16 mouse cellular contexts compared by ENCODE assay signal in the genomic region with DNA sequence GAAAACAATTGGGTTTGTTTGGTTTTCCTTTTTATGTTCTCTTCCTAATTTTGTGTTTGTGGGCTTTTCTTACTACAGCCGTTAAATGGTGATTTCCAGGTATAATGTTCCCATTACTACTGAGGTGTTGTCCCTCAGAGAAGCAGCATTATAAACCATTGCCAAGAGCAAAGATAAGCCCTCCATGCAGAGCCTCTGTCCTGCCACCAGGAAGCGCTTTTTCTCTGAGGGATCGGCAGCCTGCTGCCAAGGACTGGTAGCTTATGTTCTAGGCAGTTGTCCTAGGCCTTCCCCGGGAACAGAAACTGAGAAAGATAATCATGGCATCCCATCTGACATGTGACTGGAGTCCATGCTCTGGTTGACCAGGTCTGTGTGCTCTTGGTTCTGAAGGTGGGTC. TPM values are rescaled to one million over a fixed set of nuclear protein-coding genes. Genes with fewer than 3 reads are reported as not detected.
DNase-seq lines count a peak whose midpoint lies in the region; ATAC-seq and TF ChIP-seq lines count a peak whose summit lies in the region.
"Had no signal": no experiment of that assay in that cellular context is flagged by ENCODE, and none has a peak within 500 bp of the region (broad histone marks: within the 10 kb centered on the region; RNA-seq: fewer than 3 reads in every experiment).

No protein-coding gene starts in this region.

- DNase-seq in forebrain, embryonic 11.5 days (ENCODE audit: low spot score): no peak
- DNase-seq in left cerebral cortex, adult 2 months (ENCODE audit: extremely low spot score in 1 of 2, low spot score in 2 of 2): no peak
- DNase-seq in left cerebral cortex, postnatal 36 days (ENCODE audit: low spot score in 2 of 2): no peak
- no peak for DNase-seq in cerebellum, postnatal 4 days (ENCODE audit: low spot score in 2 of 2)
- no peak for DNase-seq in ovary, postnatal 14 days (ENCODE audit: low spot score)
- DNase-seq: cerebellum, adult 9-11 months; liver, postnatal 0 days; lung, postnatal 4 days; right cerebral cortex, postnatal 25 days had no signal

- no peak overlapping the region for H3K9ac ChIP-seq in forebrain, embryonic 13.5 days
- no peak overlapping the region for H3K9ac ChIP-seq in forebrain, embryonic 11.5 days (ENCODE audit: low read length)
- H3K9ac ChIP-seq in neural tube, embryonic 12.5 days: no peak overlapping the region
- H3K9ac ChIP-seq: limb, embryonic 15.5 days; liver, postnatal 0 days had no signal

- no peaks in the 10 kb centered on the region for H3K9me3 ChIP-seq in forebrain, embryonic 13.5 days (replicated peaks)
- no peaks in the 10 kb centered on the region for H3K9me3 ChIP-seq in forebrain, embryonic 11.5 days (ENCODE audit: control insufficient read depth, low read length)
- no peaks in the 10 kb centered on the region for H3K9me3 ChIP-seq in neural tube, embryonic 12.5 days
- H3K9me3 ChIP-seq: limb, embryonic 15.5 days had no signal

- peaks cover 77% of the 10 kb centered on the region for H3K36me3 ChIP-seq in forebrain, embryonic 13.5 days (ENCODE audit: poor library complexity, severe bottlenecking)
- H3K36me3 ChIP-seq in forebrain, embryonic 11.5 days (ENCODE audit: control insufficient read depth, insufficient read depth, low read length): no peaks in the 10 kb centered on the region
- H3K36me3 ChIP-seq in neural tube, embryonic 12.5 days: peaks cover 59% of the 10 kb centered on the region

- no peak for ATAC-seq in forebrain, embryonic 13.5 days
- ATAC-seq in forebrain, embryonic 11.5 days (replicated peaks; ENCODE audit: low FRiP score): no peak
- ATAC-seq in neural tube, embryonic 12.5 days (ENCODE audit: low FRiP score, low read depth): no peak
- ATAC-seq: liver, postnatal 0 days had no signal

- no peak overlapping the region for H3K4me2 ChIP-seq in forebrain, embryonic 13.5 days
- H3K4me2 ChIP-seq in forebrain, embryonic 11.5 days (ENCODE audit: low read depth, low read length, severe bottlenecking): no peak overlapping the region
- no peak overlapping the region for H3K4me2 ChIP-seq in neural tube, embryonic 12.5 days (replicated peaks)
- H3K4me2 ChIP-seq: limb, embryonic 15.5 days had no signal

- no peak for TF ChIP-seq POLR2A in cortical plate, adult 2 months (IDR thresholded peaks at IDR 0.05; ENCODE audit: extremely low read depth, insufficient read depth, low read length)

- no peaks in the 10 kb centered on the region for H3K27me3 ChIP-seq in forebrain, embryonic 13.5 days
- H3K27me3 ChIP-seq in forebrain, embryonic 11.5 days (ENCODE audit: control insufficient read depth, insufficient read depth, low read length): no peaks in the 10 kb centered on the region
- no peaks in the 10 kb centered on the region for H3K27me3 ChIP-seq in neural tube, embryonic 12.5 days (replicated peaks)
- H3K27me3 ChIP-seq: limb, embryonic 15.5 days had no signal

- 93% methylated on average over 4 of the region's 4 CpGs for WGBS in forebrain, embryonic 13.5 days
- WGBS in forebrain, embryonic 11.5 days: 88% methylated on average over 4 of the region's 4 CpGs
- WGBS in neural tube, embryonic 12.5 days: 90% methylated on average over 4 of the region's 4 CpGs

- peaks cover 27% of the 10 kb centered on the region for H3K4me1 ChIP-seq in forebrain, embryonic 13.5 days
- peaks cover 10% of the 10 kb centered on the region; the same call in 1 of the 2 replicates for H3K4me1 ChIP-seq in forebrain, embryonic 11.5 days (replicated peaks; ENCODE audit: control insufficient read depth, insufficient read depth, low read length)
- H3K4me1 ChIP-seq in cortical plate, adult 2 months (ENCODE audit: control insufficient read depth, insufficient read depth, low read length): no peaks in the 10 kb centered on the region; the same call in 1 of the 2 replicates
- H3K4me1 ChIP-seq in neural tube, embryonic 12.5 days: peaks cover 35% of the 10 kb centered on the region
- H3K4me1 ChIP-seq: limb, embryonic 15.5 days had no signal

- peak; percentile 16 for TF ChIP-seq CTCF in left cerebral cortex, adult 2 months (IDR thresholded peaks at IDR 0.05)
- TF ChIP-seq CTCF in cortical plate, adult 2 months (IDR thresholded peaks at IDR 0.05; ENCODE audit: extremely low read depth, insufficient read depth, low read length): 0 out of 2 replicates have a peak, but pooled peaks have one; percentile 8

- H3K27ac ChIP-seq in forebrain, embryonic 13.5 days: peak overlapping the region; percentile 92; the same call in 1 of the 2 replicates
- no peak overlapping the region for H3K27ac ChIP-seq in forebrain, embryonic 11.5 days (ENCODE audit: low read depth, low read length)
- no peak overlapping the region for H3K27ac ChIP-seq in left cerebral cortex, adult 2 months
- H3K27ac ChIP-seq in cortical plate, adult 2 months (ENCODE audit: insufficient read depth, low read length): no peak overlapping the region
- H3K27ac ChIP-seq in neural tube, embryonic 12.5 days: peak overlapping the region; percentile 54; the same call in 1 of the 2 replicates
- H3K27ac ChIP-seq: kidney, postnatal 0 days; limb, embryonic 15.5 days had no signal

- intact Hi-C loops in left cerebral cortex, adult 2 months (cut with DNase I): no loop called here
- intact Hi-C loops in left cerebral cortex, postnatal 36 days (cut with DNase I): no loop called here

- no peak overlapping the region for H3K4me3 ChIP-seq in forebrain, embryonic 13.5 days
- H3K4me3 ChIP-seq in forebrain, embryonic 11.5 days (ENCODE audit: low read depth, low read length): no peak overlapping the region
- H3K4me3 ChIP-seq in left cerebral cortex, adult 2 months: no peak overlapping the region
- H3K4me3 ChIP-seq in cortical plate, adult 2 months (ENCODE audit: insufficient read depth, low read length): no peak overlapping the region
- H3K4me3 ChIP-seq in neural tube, embryonic 12.5 days: no peak overlapping the region
- H3K4me3 ChIP-seq: limb, embryonic 15.5 days had no signal

RNA-seq across cellular contexts. Expression of gene Btbd16, which starts 24.7 kb away (rescaled TPM):
- not detected in 2 replicates for polyA plus RNA-seq in forebrain, embryonic 13.5 days (2015; fragmentation: Nextera tagmentation; extraction: Ambion mirVana)
- polyA plus RNA-seq in forebrain, embryonic 11.5 days (2014; fragmentation: Nextera tagmentation; extraction: Ambion mirVana): not detected in 2 replicates
- under 1 TPM; 0.23 to 0.56 TPM for total RNA-seq in left cerebral cortex, adult 2 months (2021)
- under 1 TPM; 0.23 to 0.37 TPM for total RNA-seq in left cerebral cortex, postnatal 36 days (2021)
- polyA plus RNA-seq in cortical plate, adult 2 months (2012; rRNA removed): 0.68 and 0.86 TPM in 2 replicates
- 0.15 TPM in 1 of 2 replicates, not detected in the other for polyA plus RNA-seq in neural tube, embryonic 12.5 days (2016; fragmentation: Nextera tagmentation; extraction: Ambion mirVana)
- total RNA-seq: CH12.LX had no signal
- polyA plus RNA-seq: heart, embryonic 14.5 days; kidney, postnatal 0 days had no signal

Comparison
In these comparisons a context has a peak if more than half of its experiments do, and no peak if none do; other contexts are left out.
1. H3K27ac ChIP-seq: peak in forebrain, embryonic 13.5 days (single experiment) and neural tube, embryonic 12.5 days (single experiment); none in forebrain, embryonic 11.5 days (single experiment), left cerebral cortex, adult 2 months (single experiment) and cortical plate, adult 2 months (single experiment).